Mouse (Mus musculus): ENCODE results near the gene Gnao1. TPM values are rescaled to one million over a fixed set of nuclear protein-coding genes. Genes with fewer than 3 reads are reported as not detected.

The Gnao1 gene
- polyA plus RNA-seq, 2 experiments, result 4.3 to 13.5 TPM

GRCm38 (mm10) chr8:93975358-93975757 is 165.6 kb downstream of the Gnao1 start:
- TF ChIP-seq POLR2A (IDR thresholded peaks at IDR 0.05; ENCODE audit: borderline replicate concordance, extremely low read depth, insufficient read depth, insufficient read length), result no peak
- Histone ChIP-seq H3K9me3 (ENCODE audit: control insufficient read depth, low read length) (no peaks in the 10 kb centered on the region), H3K4me2 (replicated peaks; ENCODE audit: low read depth, low read length, severe bottlenecking) (no peak overlapping the region), H3K4me1 (ENCODE audit: control insufficient read depth, insufficient read depth, low read length) (no peaks in the 10 kb centered on the region), H3K36me3 (ENCODE audit: control insufficient read depth, insufficient read depth, low read length) (peaks cover 94% of the 10 kb centered on the region), H3K9ac (ENCODE audit: low read depth, low read length, severe bottlenecking) (no peak overlapping the region), H3K4me3 (replicated peaks; ENCODE audit: low read length) (no peak overlapping the region), H3K27ac (replicated peaks; ENCODE audit: low read depth, low read length) (no peak overlapping the region), H3K27me3 (ENCODE audit: control insufficient read depth, insufficient read depth, low read length) (no peaks in the 10 kb centered on the region)
- WGBS, result 98% methylated on average over 2 of the region's 2 CpGs
- DNase-seq (ENCODE audit: low spot score) (no peak), ATAC-seq (ENCODE audit: low FRiP score, low read depth) (no peak)

- no peak for TF ChIP-seq POLR2A (IDR thresholded peaks at IDR 0.05; ENCODE audit: borderline replicate concordance, extremely low read depth, insufficient read depth, insufficient read length)
- no peaks in the 10 kb centered on the region for H3K4me1 ChIP-seq (ENCODE audit: control insufficient read depth, insufficient read depth, low read length)
- H3K36me3 ChIP-seq (ENCODE audit: control insufficient read depth, insufficient read depth, low read length), result peaks cover 94% of the 10 kb centered on the region
- H3K9me3 ChIP-seq (ENCODE audit: control insufficient read depth, low read length), result no peaks in the 10 kb centered on the region
- WGBS, result 88% methylated on average over 6 of the region's 6 CpGs
- no peak overlapping the region for H3K4me3 ChIP-seq (replicated peaks; ENCODE audit: low read length)
- H3K4me2 ChIP-seq (replicated peaks; ENCODE audit: low read depth, low read length, severe bottlenecking), result no peak overlapping the region
- no peak overlapping the region for H3K9ac ChIP-seq (ENCODE audit: low read depth, low read length, severe bottlenecking)
- H3K27ac ChIP-seq (replicated peaks; ENCODE audit: low read depth, low read length), result no peak overlapping the region
- no peaks in the 10 kb centered on the region for H3K27me3 ChIP-seq (ENCODE audit: control insufficient read depth, insufficient read depth, low read length)
- ATAC-seq (ENCODE audit: low FRiP score, low read depth) (no peak), DNase-seq (ENCODE audit: low spot score) (no peak)
Measured at GRCm38 (mm10) chr8:93976446-93977211, 166.9 kb downstream of the Gnao1 start.

- H3K27me3 ChIP-seq (ENCODE audit: control insufficient read depth, insufficient read depth, low read length), result no peaks in the 10 kb centered on the region
- peaks cover 95% of the 10 kb centered on the region for H3K36me3 ChIP-seq (ENCODE audit: control insufficient read depth, insufficient read depth, low read length)
- 93% methylated on average over 4 of the region's 4 CpGs for WGBS
- H3K4me3 ChIP-seq (replicated peaks; ENCODE audit: low read length), result no peak overlapping the region
- H3K27ac ChIP-seq (replicated peaks; ENCODE audit: low read depth, low read length), result no peak overlapping the region
- TF ChIP-seq POLR2A (IDR thresholded peaks at IDR 0.05; ENCODE audit: borderline replicate concordance, extremely low read depth, insufficient read depth, insufficient read length), result no peak
- DNase-seq (ENCODE audit: low spot score) (no peak), ATAC-seq (ENCODE audit: low FRiP score, low read depth) (no peak)
- no peaks in the 10 kb centered on the region for H3K9me3 ChIP-seq (ENCODE audit: control insufficient read depth, low read length)
- no peaks in the 10 kb centered on the region for H3K4me1 ChIP-seq (ENCODE audit: control insufficient read depth, insufficient read depth, low read length)
- H3K4me2 ChIP-seq (replicated peaks; ENCODE audit: low read depth, low read length, severe bottlenecking), result no peak overlapping the region
- H3K9ac ChIP-seq (ENCODE audit: low read depth, low read length, severe bottlenecking), result no peak overlapping the region
Measured at GRCm38 (mm10) chr8:93980141-93980540, 170.4 kb downstream of the Gnao1 start.

- 86% methylated on average over 5 of the region's 5 CpGs for WGBS
- Histone ChIP-seq H3K27me3 (ENCODE audit: control insufficient read depth, insufficient read depth, low read length) (no peaks in the 10 kb centered on the region), H3K27ac (replicated peaks; ENCODE audit: low read depth, low read length) (no peak overlapping the region), H3K4me2 (replicated peaks; ENCODE audit: low read depth, low read length, severe bottlenecking) (no peak overlapping the region), H3K9me3 (ENCODE audit: control insufficient read depth, low read length) (no peaks in the 10 kb centered on the region), H3K4me1 (ENCODE audit: control insufficient read depth, insufficient read depth, low read length) (no peaks in the 10 kb centered on the region), H3K36me3 (ENCODE audit: control insufficient read depth, insufficient read depth, low read length) (peaks cover 93% of the 10 kb centered on the region), H3K4me3 (replicated peaks; ENCODE audit: low read length) (no peak overlapping the region), H3K9ac (ENCODE audit: low read depth, low read length, severe bottlenecking) (no peak overlapping the region)
- no peak for ATAC-seq (ENCODE audit: low FRiP score, low read depth)
- TF ChIP-seq POLR2A (IDR thresholded peaks at IDR 0.05; ENCODE audit: borderline replicate concordance, extremely low read depth, insufficient read depth, insufficient read length), result no peak
- no peak for DNase-seq (ENCODE audit: low spot score)
Measured at GRCm38 (mm10) chr8:93981679-93982215, 172.0 kb downstream of the Gnao1 start.

GRCm38 (mm10) chr8:93983827-93984226 is 174.1 kb downstream of the Gnao1 start:
- no peak overlapping the region for H3K9ac ChIP-seq (ENCODE audit: low read depth, low read length, severe bottlenecking)
- no peaks in the 10 kb centered on the region for H3K27me3 ChIP-seq (ENCODE audit: control insufficient read depth, insufficient read depth, low read length)
- TF ChIP-seq POLR2A (IDR thresholded peaks at IDR 0.05; ENCODE audit: borderline replicate concordance, extremely low read depth, insufficient read depth, insufficient read length), result no peak
- no peak overlapping the region for H3K27ac ChIP-seq (replicated peaks; ENCODE audit: low read depth, low read length)
- DNase-seq (ENCODE audit: low spot score) (no peak), ATAC-seq (ENCODE audit: low FRiP score, low read depth) (no peak)
- 85% methylated on average over 3 of the region's 3 CpGs for WGBS
- H3K36me3 ChIP-seq (ENCODE audit: control insufficient read depth, insufficient read depth, low read length), result peaks cover 86% of the 10 kb centered on the region
- no peak overlapping the region for H3K4me2 ChIP-seq (replicated peaks; ENCODE audit: low read depth, low read length, severe bottlenecking)
- no peak overlapping the region for H3K4me3 ChIP-seq (replicated peaks; ENCODE audit: low read length)
- no peaks in the 10 kb centered on the region for H3K4me1 ChIP-seq (ENCODE audit: control insufficient read depth, insufficient read depth, low read length)
- no peaks in the 10 kb centered on the region for H3K9me3 ChIP-seq (ENCODE audit: control insufficient read depth, low read length)

Measured in limb, embryonic 14.5 days (tissue).